Mouse (Mus musculus): ENCODE measurements at regions not wholly inside any gene's neighbourhood (a gene's known extent, or its start where the extent isn't known, plus 50 kb on each side); places are given as distances from the start of the nearest gene placed in this dataset.

DNA sequence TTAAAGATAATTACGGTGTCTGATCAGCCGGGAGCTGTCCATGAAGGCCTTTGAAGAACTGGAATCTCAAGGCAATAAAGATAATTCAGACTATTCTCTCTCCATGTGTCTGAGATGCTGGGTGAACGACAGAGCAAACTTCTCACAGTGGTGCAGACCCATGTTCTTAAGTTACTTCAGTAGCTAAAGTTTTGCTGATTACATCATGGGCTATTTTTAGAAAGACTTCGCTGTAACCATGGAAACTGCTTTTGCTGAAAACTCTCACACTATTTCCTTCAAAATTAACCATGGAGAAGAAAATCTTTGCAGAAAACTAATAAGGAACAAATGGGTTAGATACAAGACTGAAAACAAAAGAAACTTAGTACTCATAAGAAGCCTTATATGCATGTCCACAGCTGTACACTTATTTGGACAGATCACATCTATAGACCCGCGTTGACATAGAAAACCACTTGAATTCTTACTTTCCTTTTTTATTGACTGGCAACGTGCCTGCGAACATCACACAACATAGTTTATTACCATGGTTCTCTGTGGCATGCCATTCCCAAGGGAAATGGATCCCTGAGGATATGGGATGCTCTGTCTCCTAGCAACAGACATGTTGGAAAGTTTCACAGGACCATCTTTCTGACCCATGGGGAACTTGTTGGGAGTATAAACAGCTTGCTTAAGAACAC is 432.8 kb upstream of the Tmpo start:
- no peaks in the 10 kb centered on the region for H3K9me3 ChIP-seq (ENCODE audit: control insufficient read depth, low read length)
- ATAC-seq (ENCODE audit: insufficient number of reproducible peaks, low FRiP score, low TSS enrichment, low read depth): no peak
- H3K9ac ChIP-seq (ENCODE audit: low read length): no peak overlapping the region
- H3K27ac ChIP-seq (replicated peaks; ENCODE audit: low read depth, low read length): no peak overlapping the region
- H3K36me3 ChIP-seq (ENCODE audit: control insufficient read depth, insufficient read depth, low read length): no peaks in the 10 kb centered on the region
- H3K4me1 ChIP-seq (ENCODE audit: control insufficient read depth, insufficient read depth, low read length): no peaks in the 10 kb centered on the region
- H3K27me3 ChIP-seq (ENCODE audit: control insufficient read depth, insufficient read depth, low read length): no peaks in the 10 kb centered on the region
- WGBS: 75% methylated on average over 8 of the region's 8 CpGs
- no peak overlapping the region for H3K4me3 ChIP-seq (ENCODE audit: low read depth, low read length)
- H3K4me2 ChIP-seq (ENCODE audit: low read depth, severe bottlenecking): no peak overlapping the region
- DNase-seq (ENCODE audit: low spot score): no peak

DNA sequence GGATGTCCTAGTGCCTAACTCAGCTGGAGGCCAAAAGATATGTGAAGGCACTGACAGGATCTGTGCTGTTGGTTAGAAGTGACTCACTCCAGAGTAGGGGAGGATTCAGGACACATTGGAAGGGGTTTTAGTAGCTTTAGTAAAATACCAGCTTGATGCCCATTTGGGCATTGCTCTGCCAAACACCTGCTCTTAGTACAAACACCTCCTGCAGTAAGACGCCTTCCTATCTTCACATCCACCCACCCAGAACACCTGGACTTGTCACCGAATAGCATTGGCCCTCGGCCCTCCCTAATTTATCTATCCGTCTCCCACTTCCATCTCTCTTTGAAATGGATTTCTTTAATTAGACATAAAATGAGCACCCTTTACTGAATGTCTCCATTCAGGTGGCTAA is 430.9 kb upstream of the Tmpo start:
- WGBS: 83% methylated on average over 4 of the region's 4 CpGs
- H3K36me3 ChIP-seq (ENCODE audit: control insufficient read depth, insufficient read depth, low read length): no peaks in the 10 kb centered on the region
- no peak overlapping the region for H3K27ac ChIP-seq (replicated peaks; ENCODE audit: low read depth, low read length)

DNA sequence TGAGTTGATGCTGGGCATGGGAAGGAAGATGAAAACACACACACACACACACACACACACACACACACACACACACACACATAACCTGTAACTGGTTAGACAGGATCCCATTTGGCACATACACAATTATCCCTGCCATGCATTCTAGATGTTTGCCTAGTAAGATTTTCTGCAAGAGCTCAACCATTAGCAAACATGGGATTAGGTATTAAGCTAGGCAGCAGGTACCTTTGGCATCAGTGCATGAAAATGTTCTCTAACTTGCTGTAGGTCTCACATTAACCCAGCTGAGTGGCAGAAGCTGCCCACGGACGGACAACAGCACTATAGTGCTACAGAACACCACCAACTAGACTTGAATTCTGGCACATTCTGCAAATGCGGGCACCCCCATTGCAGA is 413.8 kb upstream of the Tmpo start:
- Histone ChIP-seq H3K9ac (ENCODE audit: low read length) (no peak overlapping the region), H3K4me3 (ENCODE audit: low read depth, low read length) (no peak overlapping the region), H3K4me2 (ENCODE audit: low read depth, severe bottlenecking) (no peak overlapping the region), H3K27ac (replicated peaks; ENCODE audit: low read depth, low read length) (no peak overlapping the region), H3K4me1 (ENCODE audit: control insufficient read depth, insufficient read depth, low read length) (no peaks in the 10 kb centered on the region), H3K27me3 (ENCODE audit: control insufficient read depth, insufficient read depth, low read length) (peaks cover 2% of the 10 kb centered on the region; the same call in 1 of the 2 replicates), H3K36me3 (ENCODE audit: control insufficient read depth, insufficient read depth, low read length) (no peaks in the 10 kb centered on the region), H3K9me3 (ENCODE audit: control insufficient read depth, low read length) (no peaks in the 10 kb centered on the region)
- no peak for ATAC-seq (ENCODE audit: insufficient number of reproducible peaks, low FRiP score, low TSS enrichment, low read depth)
- 88% methylated on average over 3 of the region's 3 CpGs for WGBS
- no peak for DNase-seq (ENCODE audit: low spot score)

More for the DNA sequence above, 430.9 kb upstream of the Tmpo start:
- no peaks in the 10 kb centered on the region for H3K4me1 ChIP-seq (ENCODE audit: control insufficient read depth, insufficient read depth, low read length)
- no peak overlapping the region for H3K4me3 ChIP-seq (ENCODE audit: low read depth, low read length)
- H3K4me2 ChIP-seq (ENCODE audit: low read depth, severe bottlenecking): no peak overlapping the region
- no peak for ATAC-seq (ENCODE audit: insufficient number of reproducible peaks, low FRiP score, low TSS enrichment, low read depth)
- H3K9ac ChIP-seq (ENCODE audit: low read length): no peak overlapping the region
- no peaks in the 10 kb centered on the region for H3K27me3 ChIP-seq (ENCODE audit: control insufficient read depth, insufficient read depth, low read length)
- no peaks in the 10 kb centered on the region for H3K9me3 ChIP-seq (ENCODE audit: control insufficient read depth, low read length)
- DNase-seq (ENCODE audit: low spot score): no peak

DNA sequence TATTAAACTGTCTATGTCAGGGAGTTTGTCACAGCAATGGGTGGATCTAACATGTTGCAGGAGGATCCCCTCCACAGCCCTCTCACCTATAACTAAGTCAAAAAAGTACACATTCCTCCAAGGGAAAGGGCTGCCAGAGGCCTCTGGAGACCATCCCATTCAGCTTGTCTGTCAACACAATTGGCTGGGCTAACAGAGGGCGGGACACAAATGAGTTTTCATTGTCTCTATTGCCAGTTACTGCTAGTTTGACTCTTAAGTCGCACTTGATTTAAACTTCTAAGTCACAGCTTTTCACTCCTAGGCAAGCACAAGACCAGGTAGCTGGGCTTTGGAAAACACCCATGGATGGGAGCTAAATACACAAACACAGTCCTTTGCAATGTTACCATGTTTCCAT is 412.3 kb upstream of the Tmpo start:
- WGBS: 83% methylated on average over 2 of the region's 2 CpGs
- no peak for ATAC-seq (ENCODE audit: insufficient number of reproducible peaks, low FRiP score, low TSS enrichment, low read depth)
- no peak overlapping the region for H3K9ac ChIP-seq (ENCODE audit: low read length)

DNA sequence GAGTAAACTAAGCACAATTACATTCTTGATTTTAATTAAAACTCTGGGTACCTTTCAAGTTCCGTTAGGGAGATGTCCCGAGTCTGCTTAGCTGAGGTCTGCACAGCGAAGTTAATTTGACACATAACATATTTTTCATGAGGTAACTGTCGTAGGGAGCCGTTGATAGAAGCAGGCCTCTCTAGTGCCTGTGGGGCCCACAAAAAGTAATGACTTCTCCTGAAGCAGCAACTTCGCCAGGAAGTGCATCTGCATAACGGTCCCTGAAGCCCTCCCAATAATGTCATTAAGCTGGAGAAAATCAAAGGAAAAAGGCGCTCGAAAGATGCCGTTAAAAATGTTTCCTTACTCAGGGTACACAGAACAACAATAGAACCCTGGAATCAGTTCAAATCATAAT is 410.7 kb upstream of the Tmpo start:
- Histone ChIP-seq H3K9ac (ENCODE audit: low read length) (no peak overlapping the region), H3K4me3 (ENCODE audit: low read depth, low read length) (no peak overlapping the region), H3K27ac (replicated peaks; ENCODE audit: low read depth, low read length) (no peak overlapping the region), H3K9me3 (ENCODE audit: control insufficient read depth, low read length) (no peaks in the 10 kb centered on the region), H3K4me1 (ENCODE audit: control insufficient read depth, insufficient read depth, low read length) (no peaks in the 10 kb centered on the region), H3K36me3 (ENCODE audit: control insufficient read depth, insufficient read depth, low read length) (no peaks in the 10 kb centered on the region), H3K27me3 (ENCODE audit: control insufficient read depth, insufficient read depth, low read length) (peaks cover 4% of the 10 kb centered on the region; the same call in 1 of the 2 replicates), H3K4me2 (ENCODE audit: low read depth, severe bottlenecking) (no peak overlapping the region)
- ATAC-seq (ENCODE audit: insufficient number of reproducible peaks, low FRiP score, low TSS enrichment, low read depth) (no peak), DNase-seq (ENCODE audit: low spot score) (peak; percentile 37)
- 23% methylated on average over 10 of the region's 10 CpGs for WGBS

More for the DNA sequence above, 412.3 kb upstream of the Tmpo start:
- H3K27ac ChIP-seq (replicated peaks; ENCODE audit: low read depth, low read length): no peak overlapping the region
- H3K4me2 ChIP-seq (ENCODE audit: low read depth, severe bottlenecking): no peak overlapping the region
- H3K4me1 ChIP-seq (ENCODE audit: control insufficient read depth, insufficient read depth, low read length): no peaks in the 10 kb centered on the region
- H3K36me3 ChIP-seq (ENCODE audit: control insufficient read depth, insufficient read depth, low read length): no peaks in the 10 kb centered on the region
- no peak for DNase-seq (ENCODE audit: low spot score)
- H3K4me3 ChIP-seq (ENCODE audit: low read depth, low read length): no peak overlapping the region
- peaks cover 4% of the 10 kb centered on the region; the same call in 1 of the 2 replicates for H3K27me3 ChIP-seq (ENCODE audit: control insufficient read depth, insufficient read depth, low read length)
- H3K9me3 ChIP-seq (ENCODE audit: control insufficient read depth, low read length): no peaks in the 10 kb centered on the region

DNA sequence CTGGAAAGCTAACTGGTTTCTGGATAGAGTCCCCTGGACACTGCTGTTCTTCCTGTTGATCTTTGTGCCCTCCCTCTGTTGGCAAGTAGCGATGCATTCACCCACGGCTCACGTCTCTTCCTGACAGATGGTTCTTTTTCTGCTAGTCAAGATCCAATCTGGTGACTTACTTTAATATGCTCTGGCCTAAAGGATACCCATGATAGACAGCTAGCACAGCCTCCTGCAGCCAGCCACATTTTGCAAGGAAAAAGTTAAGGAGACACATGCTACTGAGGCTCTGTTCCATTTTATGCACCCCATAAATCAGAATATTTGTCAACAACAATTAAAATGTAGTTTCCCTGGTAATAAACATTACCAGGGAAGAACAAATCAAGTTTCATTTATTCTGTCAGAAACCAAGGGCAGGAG is 410.3 kb upstream of the Tmpo start:
- Histone ChIP-seq H3K27ac (replicated peaks; ENCODE audit: low read depth, low read length) (no peak overlapping the region), H3K27me3 (ENCODE audit: control insufficient read depth, insufficient read depth, low read length) (peaks cover 4% of the 10 kb centered on the region; the same call in 1 of the 2 replicates), H3K36me3 (ENCODE audit: control insufficient read depth, insufficient read depth, low read length) (no peaks in the 10 kb centered on the region), H3K4me2 (ENCODE audit: low read depth, severe bottlenecking) (no peak overlapping the region), H3K4me3 (ENCODE audit: low read depth, low read length) (no peak overlapping the region), H3K9me3 (ENCODE audit: control insufficient read depth, low read length) (no peaks in the 10 kb centered on the region), H3K4me1 (ENCODE audit: control insufficient read depth, insufficient read depth, low read length) (no peaks in the 10 kb centered on the region), H3K9ac (ENCODE audit: low read length) (no peak overlapping the region)
- 0 out of 2 replicates have a peak, but pooled peaks have one; percentile 54 for ATAC-seq (ENCODE audit: insufficient number of reproducible peaks, low FRiP score, low TSS enrichment, low read depth)
- no peak for DNase-seq (ENCODE audit: low spot score)
- 32% methylated on average over 3 of the region's 3 CpGs for WGBS

DNA sequence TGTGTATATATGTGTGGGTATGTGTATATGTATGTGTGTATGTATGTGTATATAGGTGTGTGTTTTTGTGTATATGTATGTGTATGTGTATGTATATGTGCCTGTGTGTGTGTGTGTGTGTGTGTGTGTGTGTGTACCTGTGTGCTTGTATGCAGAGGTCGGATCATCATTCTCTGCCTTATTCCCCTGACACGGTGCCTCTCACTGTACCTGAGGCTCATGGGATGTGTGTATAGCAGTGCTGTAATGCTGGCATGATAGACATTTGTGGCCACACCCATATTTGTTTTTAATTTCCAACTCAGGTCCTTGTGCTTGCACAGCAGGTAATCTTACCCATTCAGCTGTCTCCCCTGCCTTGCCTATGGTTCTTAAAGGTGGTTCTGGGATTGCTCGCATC is 402.1 kb upstream of the Tmpo start:
- H3K4me2 ChIP-seq (ENCODE audit: low read depth, severe bottlenecking): no peak overlapping the region
- H3K9me3 ChIP-seq (ENCODE audit: control insufficient read depth, low read length): no peaks in the 10 kb centered on the region
- H3K27ac ChIP-seq (replicated peaks; ENCODE audit: low read depth, low read length): no peak overlapping the region
- ATAC-seq (ENCODE audit: insufficient number of reproducible peaks, low FRiP score, low TSS enrichment, low read depth) (no peak), DNase-seq (ENCODE audit: low spot score) (no peak)
- WGBS: 83% methylated on average over 3 of the region's 3 CpGs
- H3K4me3 ChIP-seq (ENCODE audit: low read depth, low read length): no peak overlapping the region
- H3K36me3 ChIP-seq (ENCODE audit: control insufficient read depth, insufficient read depth, low read length): no peaks in the 10 kb centered on the region
- H3K9ac ChIP-seq (ENCODE audit: low read length): no peak overlapping the region
- no peaks in the 10 kb centered on the region for H3K4me1 ChIP-seq (ENCODE audit: control insufficient read depth, insufficient read depth, low read length)
- no peaks in the 10 kb centered on the region for H3K27me3 ChIP-seq (ENCODE audit: control insufficient read depth, insufficient read depth, low read length)

DNA sequence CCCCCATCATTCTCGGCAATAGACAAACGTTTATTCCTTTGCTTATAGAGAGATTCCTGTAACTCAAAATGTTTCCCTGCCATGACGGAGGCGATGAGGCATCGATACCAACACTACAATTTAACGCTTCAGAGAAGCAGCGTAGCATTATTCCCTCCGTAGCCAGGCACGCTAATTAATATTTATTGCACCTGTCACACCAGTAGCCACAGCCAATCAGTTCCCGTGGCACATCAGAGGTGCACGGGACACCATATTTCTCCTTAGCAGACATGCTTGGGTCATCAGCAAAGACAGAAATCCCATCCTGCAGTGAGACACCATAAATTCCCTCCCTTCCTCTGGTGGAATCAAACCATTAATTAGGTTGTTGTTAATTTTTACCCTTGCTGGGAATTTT is 399.8 kb upstream of the Tmpo start:
- Histone ChIP-seq H3K4me1 (ENCODE audit: control insufficient read depth, insufficient read depth, low read length) (no peaks in the 10 kb centered on the region), H3K9ac (ENCODE audit: low read length) (no peak overlapping the region), H3K4me2 (ENCODE audit: low read depth, severe bottlenecking) (no peak overlapping the region), H3K4me3 (ENCODE audit: low read depth, low read length) (no peak overlapping the region), H3K9me3 (ENCODE audit: control insufficient read depth, low read length) (no peaks in the 10 kb centered on the region), H3K36me3 (ENCODE audit: control insufficient read depth, insufficient read depth, low read length) (no peaks in the 10 kb centered on the region), H3K27me3 (ENCODE audit: control insufficient read depth, insufficient read depth, low read length) (no peaks in the 10 kb centered on the region), H3K27ac (replicated peaks; ENCODE audit: low read depth, low read length) (no peak overlapping the region)
- 54% methylated on average over 11 of the region's 11 CpGs for WGBS
- ATAC-seq (ENCODE audit: insufficient number of reproducible peaks, low FRiP score, low TSS enrichment, low read depth): no peak
- no peak for DNase-seq (ENCODE audit: low spot score)
